Mouse (Mus musculus) midbrain, embryonic 15.5 days (tissue): ENCODE results near the gene Fibp. TPM values are rescaled to one million over a fixed set of nuclear protein-coding genes. Genes with fewer than 3 reads are reported as not detected.
A peak's percentile ranks its signal among the peaks of the same experiment; 100 is the strongest.

Experiments
- ATAC-seq: fragments of 200-750 bp; cut with Nextera tagmentation; replicated peaks from 2 replicates; pipeline ENCODE4 v1.8.0; 2017; ENCODE audit warnings: moderate TSS enrichment
- H3K27ac ChIP-seq: fragments of 300-500 bp; sonication (generic); 2 replicates; pipeline ENCODE4 v1.5.1; 2015; ENCODE audit warnings: mild to moderate bottlenecking, inconsistent platforms
- H3K27me3 ChIP-seq: fragments of 300-500 bp; sonication (generic); replicated peaks from 2 replicates; pipeline ENCODE4 v1.6.1; 2015; ENCODE audit warnings: inconsistent platforms
- H3K36me3 ChIP-seq: fragments of 300-500 bp; sonication (generic); replicated peaks from 2 replicates; pipeline ENCODE4 v1.6.1; 2015; ENCODE audit warnings: inconsistent platforms
- H3K4me1 ChIP-seq: fragments of 300-500 bp; sonication (generic); 2 replicates; pipeline ENCODE4 v1.6.1; 2015; ENCODE audit warnings: inconsistent platforms
- H3K4me2 ChIP-seq: fragments of 300-500 bp; sonication (generic); 2 replicates; pipeline ENCODE4 v1.6.1; 2015; ENCODE audit warnings: inconsistent platforms, mild to moderate bottlenecking, moderate library complexity
- H3K4me3 ChIP-seq: fragments of 300-500 bp; sonication (generic); 2 replicates; pipeline ENCODE4 v1.5.1; 2015; ENCODE audit warnings: mild to moderate bottlenecking, inconsistent platforms
- H3K9ac ChIP-seq: fragments of 300-500 bp; sonication (generic); 2 replicates; pipeline ENCODE4 v1.6.1; 2015; ENCODE audit warnings: mild to moderate bottlenecking, inconsistent platforms
- H3K9me3 ChIP-seq: fragments of 300-500 bp; sonication (generic); 2 replicates; pipeline ENCODE4 v1.6.1; 2016; ENCODE audit warnings: inconsistent platforms
- WGBS: fragments of 180-500 bp; shearing (Covaris S2); methylation state at CpG from one replicate; pipeline ENCODE4 v1.1.7; 2015; ENCODE audit warnings: mixed read lengths; 5-methylcytosine and 5-hydroxymethylcytosine counted together
- polyA plus RNA-seq: library from polyadenylated mRNA; unstranded; fragments of >200 nt; fragmentation: Nextera tagmentation; extraction: Ambion mirVana; gene quantifications from 2 replicates; pipeline ENCODE4 v1.2.1, GENCODE M21; 2015

Fibp gene
- polyA plus RNA-seq, 1 experiment from 2014 or later, result 180 TPM

- Histone ChIP-seq H3K4me1 (peaks cover 43% of the 10 kb centered on the region), H3K4me3 (peak overlapping the region; percentile 72), H3K9me3 (no peaks in the 10 kb centered on the region), H3K27ac (peak overlapping the region; percentile 94), H3K9ac (peak overlapping the region; percentile 80), H3K27me3 (peaks cover 8% of the 10 kb centered on the region; the same call in 1 of the 2 replicates), H3K36me3 (no peaks in the 10 kb centered on the region), H3K4me2 (peak overlapping the region; percentile 85)
- WGBS, result under 1% methylated on average over 70 of the region's 70 CpGs
- ATAC-seq, result peak; percentile 95
These were observed 3.3 kb upstream of the Fibp start for GRCm38 (mm10) chr19:5456922-5457745.

GRCm38 (mm10) chr19:5457746-5458442 is 2.5 kb upstream of the Fibp start, which contains the start of gene Ccdc85b:
Ccdc85b (minus strand) TSS chr19:5457894.
- Histone ChIP-seq H3K27ac (peak within 1 kb of the TSS; percentile 94), H3K4me2 (peak within 1 kb of the TSS; percentile 85), H3K4me1 (peaks cover 43% of the 10 kb centered on the region), H3K27me3 (peaks cover 8% of the 10 kb centered on the region; the same call in 1 of the 2 replicates), H3K9me3 (no peaks in the 10 kb centered on the region), H3K9ac (peak within 1 kb of the TSS; percentile 80), H3K4me3 (peak within 1 kb of the TSS; percentile 72), H3K36me3 (0 out of 2 replicates have a peak, but pooled peaks cover under 1% of the 10 kb centered on the region)
- ATAC-seq, result peak; percentile 10; the same call in 1 of the 2 replicates
- WGBS, result 15% methylated on average over 14 of the region's 14 CpGs

GRCm38 (mm10) chr19:5459019-5459418 is 1.4 kb upstream of the Fibp start:
- Histone ChIP-seq H3K4me3 (no peak overlapping the region), H3K9me3 (no peaks in the 10 kb centered on the region), H3K27me3 (peaks cover 8% of the 10 kb centered on the region; the same call in 1 of the 2 replicates), H3K36me3 (peaks cover 5% of the 10 kb centered on the region; the same call in 1 of the 2 replicates), H3K27ac (no peak overlapping the region), H3K9ac (no peak overlapping the region), H3K4me1 (peaks cover 48% of the 10 kb centered on the region), H3K4me2 (no peak overlapping the region)
- no peak for ATAC-seq
- 67% methylated on average over 7 of the region's 7 CpGs for WGBS

- Histone ChIP-seq H3K9me3 (no peaks in the 10 kb centered on the region), H3K4me3 (peak overlapping the region; percentile 76), H3K36me3 (peaks cover 7% of the 10 kb centered on the region), H3K4me2 (peak overlapping the region; percentile 88), H3K4me1 (peaks cover 55% of the 10 kb centered on the region), H3K27ac (peak overlapping the region; percentile 82), H3K9ac (peak overlapping the region; percentile 78), H3K27me3 (peaks cover 8% of the 10 kb centered on the region; the same call in 1 of the 2 replicates)
- no peak for ATAC-seq
- WGBS, result 27% methylated on average over 3 of the region's 3 CpGs
These were observed 519 bp upstream of the Fibp start for GRCm38 (mm10) chr19:5459896-5460295.

GRCm38 (mm10) chr19:5461411-5461810 is 996 bp downstream of the Fibp start:
- 91% methylated on average over 6 of the region's 6 CpGs for WGBS
- Histone ChIP-seq H3K9me3 (no peaks in the 10 kb centered on the region), H3K4me1 (peaks cover 43% of the 10 kb centered on the region), H3K27ac (no peak overlapping the region), H3K27me3 (peaks cover 8% of the 10 kb centered on the region; the same call in 1 of the 2 replicates), H3K9ac (peak overlapping the region; percentile 78), H3K4me2 (peak overlapping the region; percentile 88), H3K4me3 (peak overlapping the region; percentile 76), H3K36me3 (peaks cover 17% of the 10 kb centered on the region)
- no peak for ATAC-seq

- no peak overlapping the region for H3K9ac ChIP-seq
- ATAC-seq, result no peak
- no peaks in the 10 kb centered on the region for H3K9me3 ChIP-seq
- H3K27ac ChIP-seq, result no peak overlapping the region
- H3K4me1 ChIP-seq, result peaks cover 34% of the 10 kb centered on the region
- H3K36me3 ChIP-seq, result peaks cover 17% of the 10 kb centered on the region
- peaks cover 8% of the 10 kb centered on the region; the same call in 1 of the 2 replicates for H3K27me3 ChIP-seq
- H3K4me2 ChIP-seq, result no peak overlapping the region
- no peak overlapping the region for H3K4me3 ChIP-seq
- 93% methylated on average over 9 of the region's 9 CpGs for WGBS
These were observed 2.8 kb downstream of the Fibp start for GRCm38 (mm10) chr19:5463212-5463611.

- ATAC-seq, result peak; percentile 58
- WGBS, result 36% methylated on average over 15 of the region's 15 CpGs
- Histone ChIP-seq H3K4me2 (peak overlapping the region; percentile 50), H3K27ac (peak overlapping the region; percentile 65), H3K4me1 (peaks cover 32% of the 10 kb centered on the region), H3K4me3 (peak overlapping the region; percentile 30), H3K27me3 (peaks cover 4% of the 10 kb centered on the region; the same call in 1 of the 2 replicates), H3K9me3 (no peaks in the 10 kb centered on the region), H3K9ac (peak overlapping the region; percentile 43), H3K36me3 (peaks cover 17% of the 10 kb centered on the region)
These were observed 3.6 kb downstream of the Fibp start for GRCm38 (mm10) chr19:5463791-5464562.

GRCm38 (mm10) chr19:5465037-5465436 is 4.6 kb downstream of the Fibp start:
- Histone ChIP-seq H3K9ac (no peak overlapping the region), H3K9me3 (no peaks in the 10 kb centered on the region), H3K27ac (no peak overlapping the region), H3K36me3 (peaks cover 17% of the 10 kb centered on the region), H3K4me2 (no peak overlapping the region), H3K4me3 (no peak overlapping the region), H3K27me3 (no peaks in the 10 kb centered on the region), H3K4me1 (peaks cover 29% of the 10 kb centered on the region)
- WGBS, result 91% methylated on average over 8 of the region's 8 CpGs
- no peak for ATAC-seq

GRCm38 (mm10) chr19:5466916-5467500 is 6.6 kb downstream of the Fibp start:
- 95% methylated on average over 6 of the region's 6 CpGs for WGBS
- Histone ChIP-seq H3K36me3 (peaks cover 17% of the 10 kb centered on the region), H3K27me3 (no peaks in the 10 kb centered on the region), H3K4me2 (no peak overlapping the region), H3K4me1 (peaks cover 17% of the 10 kb centered on the region), H3K9ac (no peak overlapping the region), H3K9me3 (no peaks in the 10 kb centered on the region), H3K27ac (no peak overlapping the region), H3K4me3 (no peak overlapping the region)
- ATAC-seq, result no peak

GRCm38 (mm10) chr19:5468374-5468773 is 8.0 kb downstream of the Fibp start, which contains the start of gene Ctsw:
Ctsw (minus strand) TSS chr19:5468507.
- no peak within 1 kb of the TSS for H3K27ac ChIP-seq
- H3K27me3 ChIP-seq, result no peaks in the 10 kb centered on the region

GRCm38 (mm10) chr19:5471846-5472245 is 11.4 kb downstream of the Fibp start:
- Histone ChIP-seq H3K9ac (no peak overlapping the region), H3K27ac (no peak overlapping the region), H3K9me3 (no peaks in the 10 kb centered on the region), H3K4me2 (no peak overlapping the region), H3K4me1 (peaks cover 23% of the 10 kb centered on the region), H3K4me3 (no peak overlapping the region), H3K27me3 (no peaks in the 10 kb centered on the region), H3K36me3 (no peaks in the 10 kb centered on the region; the same call in 1 of the 2 replicates)
- WGBS, result 36% methylated on average over 5 of the region's 5 CpGs
- ATAC-seq, result no peak

More at GRCm38 (mm10) chr19:5468374-5468773, 8.0 kb downstream of the Fibp start, which contains the start of gene Ctsw:
- WGBS, result 65% methylated on average over 5 of the region's 5 CpGs
- H3K4me1 ChIP-seq, result peaks cover 17% of the 10 kb centered on the region
- H3K9me3 ChIP-seq, result no peaks in the 10 kb centered on the region
- no peak for ATAC-seq
- H3K36me3 ChIP-seq, result peaks cover 12% of the 10 kb centered on the region; the same call in 1 of the 2 replicates
- H3K4me3 ChIP-seq, result no peak within 1 kb of the TSS
- H3K4me2 ChIP-seq, result no peak within 1 kb of the TSS
- H3K9ac ChIP-seq, result no peak within 1 kb of the TSS
